Mouse (Mus musculus) heart, adult 18-20 months (tissue): ENCODE data around the gene Atn1. TPM values are rescaled to one million over a fixed set of nuclear protein-coding genes. Genes with fewer than 3 reads are reported as not detected.
"Not testable (repeated sequence)": the region's sequence is repeated elsewhere in the genome, so short reads cannot be mapped to it uniquely, and the experiment has no call there.

Experiments used
- DNase-seq, 2 experiments: peaks; one replicate each; pipeline ENCODE4 v3.0.0; 2021 to 2022; ENCODE audit warnings: mixed read lengths in 1 of 2
- long read RNA-seq, 2 experiments: library from polyadenylated mRNA; stranded (forward); transcript quantifications; one replicate each; pipeline ENCODE4 v2.0.0; 2021
- total RNA-seq, 2 experiments: library from RNA; stranded (reverse); gene quantifications; 2 replicates each; pipeline ENCODE4 v1.2.3; 2021

Gene Atn1
- total RNA-seq = 10 to 100 TPM; 41.1 to 46.9 TPM
- long read RNA-seq, experiment 1 = 0 reads
- long read RNA-seq, experiment 2, partial matches to known transcripts = 1 of 2 reads
- long read RNA-seq, experiment 2, other reads (novel, unspliced or antisense) = 1 of 2 reads

DNA sequence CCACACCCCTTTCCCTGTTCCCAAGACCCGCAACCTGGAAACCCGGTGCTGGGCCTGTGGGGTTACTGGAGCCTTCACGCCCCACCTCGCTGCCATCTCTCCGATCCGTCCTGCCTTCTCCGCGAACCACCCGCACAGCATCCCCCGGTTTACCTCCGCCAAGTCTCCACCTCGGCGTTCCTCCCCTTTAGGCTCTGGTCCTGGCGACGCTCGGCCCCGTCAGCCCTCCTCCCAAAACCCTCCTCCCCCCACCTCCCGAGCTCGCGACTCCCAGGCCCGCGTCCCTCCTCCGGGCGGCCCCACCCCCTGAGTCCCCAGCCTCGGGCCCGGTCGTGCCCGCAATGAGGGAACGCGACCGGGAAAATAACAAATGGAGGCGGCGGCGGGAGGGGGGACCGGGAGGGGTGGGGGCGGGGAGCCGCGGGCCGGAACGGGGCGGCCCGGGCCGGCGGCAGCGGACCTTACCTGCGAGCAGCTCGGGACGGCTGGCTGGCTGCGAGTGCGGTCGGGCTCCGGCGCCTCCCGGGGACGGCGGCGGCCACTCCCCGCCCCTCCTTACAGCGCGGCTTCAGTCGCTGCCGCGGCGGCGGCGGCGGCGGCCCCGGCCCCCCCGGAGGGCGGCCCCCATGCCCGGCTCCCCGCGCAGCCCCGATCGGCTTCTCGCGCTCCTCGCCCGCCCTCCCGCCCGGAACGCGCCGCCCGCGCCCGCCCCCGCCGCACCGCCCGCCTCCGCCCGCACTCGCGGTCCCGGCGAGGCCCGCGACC, at the start of gene Atn1, which contains the start of gene Gm45234:
Gene Atn1, minus strand, starts transcription at position 694 of the 765 bp plus-strand sequence.
Gene Gm45234, minus strand, starts transcription at position 191 of the 765 bp plus-strand sequence.
- DNase-seq = peak; percentile 81 to 87

DNA sequence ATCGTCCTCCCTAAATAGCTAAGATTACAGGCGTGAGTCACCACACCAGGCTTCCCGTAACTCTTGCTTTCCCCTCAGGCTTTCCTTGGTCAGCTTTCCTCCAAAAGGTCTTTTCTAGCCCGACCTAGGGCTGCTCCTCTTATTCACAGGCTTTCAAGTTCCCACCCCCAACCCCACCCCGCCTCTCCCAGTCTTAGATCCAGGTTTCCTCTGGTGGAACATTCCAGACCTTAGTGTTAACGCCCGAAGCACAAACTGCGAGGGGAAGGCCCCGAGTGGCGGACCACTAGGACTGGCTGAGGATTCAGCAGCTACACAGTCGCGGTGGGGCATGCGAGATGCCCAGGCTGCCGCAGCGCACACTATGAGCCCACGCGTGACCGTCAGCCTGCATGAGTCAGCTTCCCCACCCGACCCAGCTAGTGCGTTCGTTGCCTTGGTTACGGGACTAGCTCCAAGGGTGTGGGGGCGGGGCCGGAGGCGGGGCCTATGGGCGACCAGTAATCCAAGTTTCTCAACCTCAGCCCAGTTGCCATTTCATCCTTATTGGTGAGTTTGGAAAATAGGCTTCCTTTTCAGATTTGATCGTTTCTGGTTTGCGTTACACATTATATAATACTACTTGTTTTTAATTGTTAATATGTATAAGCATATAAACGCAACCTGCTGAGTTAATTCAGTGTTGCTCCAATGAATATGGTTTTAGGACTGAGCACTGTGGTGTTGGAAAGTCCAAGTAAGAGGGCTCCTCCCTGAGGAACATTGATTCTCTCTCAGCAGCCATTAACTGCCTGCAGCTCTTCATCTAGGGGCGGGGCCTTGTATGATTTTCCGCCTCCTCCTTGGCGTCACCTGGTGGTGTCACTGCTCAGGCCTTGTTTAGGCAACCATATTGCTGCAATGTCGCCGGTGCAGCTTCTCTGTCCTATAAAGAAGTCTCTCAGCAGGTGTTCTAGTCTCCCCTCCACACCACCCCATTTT, 49.3 kb upstream of the Atn1 start:
- peak; percentile 95 to 99 for DNase-seq

GRCm38 (mm10) chr6:124804341-124804740, 48.0 kb upstream of the Atn1 start:
- no peak for DNase-seq

DNA sequence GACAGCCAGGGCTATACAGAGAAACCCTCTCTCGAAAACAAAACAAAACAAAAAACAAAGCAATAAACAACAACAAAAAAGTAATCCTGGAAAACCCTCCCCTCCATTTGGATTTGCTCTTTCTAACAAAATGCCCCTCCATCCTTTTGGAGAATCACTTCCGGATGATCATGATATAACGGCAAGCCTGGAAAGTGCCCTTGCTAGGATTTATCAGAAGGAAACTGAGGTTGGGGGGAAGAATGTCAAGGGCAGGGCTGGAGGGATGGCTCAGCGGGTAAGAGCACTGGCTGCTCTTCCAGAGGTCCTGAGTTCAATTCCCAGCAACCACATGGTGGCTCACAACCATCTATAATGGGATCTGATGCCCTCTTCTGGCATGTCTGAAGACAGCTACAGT, 47.4 kb upstream of the Atn1 start:
- not testable (repeated sequence) for DNase-seq

GRCm38 (mm10) chr6:124803061-124803460, 46.7 kb upstream of the Atn1 start:
- DNase-seq = no peak

- not testable (repeated sequence) for DNase-seq
Observed at GRCm38 (mm10) chr6:124802400-124802799, 46.1 kb upstream of the Atn1 start.

DNA sequence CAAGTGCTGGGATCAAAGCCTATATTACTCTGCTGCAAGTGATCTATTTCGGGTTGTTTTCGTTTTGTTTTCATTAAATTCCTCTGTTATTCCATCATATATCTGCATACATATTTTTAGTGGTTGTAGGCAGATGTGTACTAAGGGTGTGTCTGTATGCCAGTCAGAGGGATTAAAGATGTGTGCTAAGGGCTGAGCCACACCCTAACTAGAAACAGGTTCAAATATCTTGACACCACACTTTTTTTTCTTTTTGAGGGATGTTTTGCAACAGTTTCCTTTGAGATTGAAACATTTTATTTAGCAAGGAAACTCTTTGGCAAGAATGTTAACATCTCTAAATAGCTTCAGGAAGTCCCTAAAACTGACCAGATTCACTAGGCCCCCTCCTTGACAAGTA, 39.9 kb upstream of the Atn1 start:
- no peak for DNase-seq

DNA sequence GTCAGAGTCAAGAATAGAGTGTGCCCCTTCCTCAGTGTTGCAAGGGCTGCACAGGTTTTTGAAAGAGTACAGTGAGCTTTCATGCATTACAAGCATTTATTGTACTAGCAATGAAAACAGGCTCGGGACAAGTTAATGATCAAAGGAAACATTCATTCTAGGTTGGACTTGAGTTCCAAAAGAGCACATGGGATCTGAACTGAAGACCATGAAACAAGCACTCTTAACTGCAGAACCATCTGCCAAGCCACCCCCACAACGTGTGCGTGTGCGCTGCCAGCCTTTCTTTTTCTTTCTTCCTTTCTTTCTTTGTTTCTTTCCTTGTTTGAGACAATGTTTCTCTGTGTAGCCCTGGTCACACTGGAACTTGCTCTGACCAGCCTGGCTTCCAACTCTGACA, 39.5 kb upstream of the Atn1 start:
- DNase-seq = no peak

- no peak for DNase-seq
Observed at GRCm38 (mm10) chr6:124791911-124792310, 35.6 kb upstream of the Atn1 start.

DNA sequence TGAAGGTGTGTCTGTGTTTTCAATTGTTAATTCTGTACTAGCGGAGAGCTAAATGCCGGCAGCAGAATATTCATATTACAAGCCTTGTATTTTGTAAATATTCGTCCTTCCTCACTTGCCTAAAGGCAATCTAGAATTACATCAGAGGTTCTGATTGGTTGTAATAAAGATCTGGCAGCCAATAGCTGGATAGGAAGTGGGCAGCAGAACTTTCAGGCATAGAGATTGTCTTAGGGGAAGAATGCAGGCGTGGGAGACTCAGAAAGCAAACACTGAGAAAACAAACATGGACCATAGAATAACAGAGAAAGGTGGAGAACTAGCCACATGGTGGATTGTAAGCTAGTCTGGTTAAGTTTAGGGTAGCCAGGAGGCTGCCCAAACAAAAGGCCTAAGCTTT, 33.8 kb upstream of the Atn1 start:
- DNase-seq = no peak

DNA sequence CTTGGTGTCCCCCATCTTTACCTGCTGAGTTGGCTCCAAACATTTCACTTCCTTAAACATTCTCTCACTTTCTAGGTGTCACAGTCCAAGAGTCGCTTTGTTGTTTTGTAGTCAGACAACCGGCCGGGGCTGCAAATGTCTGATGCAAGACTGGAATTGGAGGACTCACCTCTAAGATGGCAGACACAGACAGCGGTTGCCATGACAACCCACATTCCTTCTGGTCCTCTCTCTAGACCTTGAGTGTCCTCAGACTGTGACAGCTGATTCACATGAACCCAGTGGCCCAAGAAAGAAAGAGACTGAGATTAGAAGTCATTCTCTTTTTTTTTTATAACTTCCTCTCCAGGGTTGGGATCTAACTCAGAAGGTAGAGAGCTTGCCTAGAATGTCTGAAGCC, 33.2 kb upstream of the Atn1 start:
- no peak for DNase-seq

GRCm38 (mm10) chr6:124787722-124788121, 31.4 kb upstream of the Atn1 start:
- DNase-seq = no peak

- DNase-seq = no peak
Observed at GRCm38 (mm10) chr6:124786756-124787420, 30.6 kb upstream of the Atn1 start.

DNA sequence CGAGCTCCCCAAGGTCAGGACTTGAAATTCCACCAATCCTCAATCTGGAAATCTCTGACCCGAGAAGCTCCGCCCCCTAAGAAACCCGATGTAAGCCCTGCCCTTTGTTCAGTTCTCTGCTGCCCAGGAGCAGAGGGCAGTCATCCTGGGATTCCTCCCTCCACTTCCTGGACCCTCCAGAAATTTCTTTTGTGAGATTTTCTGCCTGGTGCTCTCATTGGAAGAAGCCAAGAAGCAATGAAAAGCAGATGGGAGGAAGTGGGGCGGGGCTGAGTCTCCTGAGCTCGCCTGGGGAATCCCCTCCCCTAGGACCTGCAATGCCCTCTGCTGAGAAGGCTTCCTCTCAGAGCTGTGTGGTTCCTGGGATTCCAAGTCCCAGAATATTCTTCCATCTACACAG, 26.1 kb upstream of the Atn1 start:
- peak; percentile 37 to 39 for DNase-seq

DNA sequence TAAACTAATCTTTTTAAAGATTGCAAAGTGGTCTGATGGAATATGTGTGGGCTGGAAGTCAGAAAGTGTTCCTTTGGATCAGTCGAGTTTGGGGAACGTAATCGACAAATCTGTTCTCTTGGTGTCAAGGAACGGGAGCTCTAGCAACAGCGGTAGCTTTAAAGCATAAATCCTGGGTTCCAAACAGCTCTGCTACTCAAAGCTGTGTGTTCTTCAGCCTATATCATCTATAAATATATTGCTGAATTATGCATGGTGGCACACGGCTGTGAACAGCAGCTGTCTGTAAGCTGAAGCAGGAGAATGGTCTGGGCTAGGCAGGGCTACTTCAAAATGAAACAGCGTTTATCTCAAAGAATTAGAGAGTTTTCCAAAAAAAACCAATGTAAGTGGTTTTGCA, 24.6 kb upstream of the Atn1 start:
- DNase-seq = no peak

DNA sequence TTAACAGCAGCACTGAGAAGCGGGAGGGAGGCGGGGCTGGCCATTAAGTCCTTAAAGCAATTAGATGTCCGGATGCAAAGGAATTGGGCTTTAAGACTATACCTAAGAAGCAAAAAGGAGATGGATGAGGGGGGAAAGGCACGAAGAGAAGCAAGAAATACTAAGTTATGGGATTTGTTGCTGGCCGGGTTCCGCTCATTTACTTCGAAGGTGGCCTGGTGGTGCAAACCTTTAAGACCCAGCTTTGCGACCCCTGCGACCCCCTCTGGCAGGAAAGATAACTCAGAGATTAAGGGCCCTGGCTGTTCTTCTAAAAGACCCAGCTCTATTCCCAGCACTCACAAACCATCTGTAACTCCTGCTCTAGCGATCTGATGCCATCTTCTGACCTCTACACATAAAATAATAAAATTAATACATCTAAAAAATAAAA, 23.7 kb upstream of the Atn1 start:
- no peak for DNase-seq

DNA sequence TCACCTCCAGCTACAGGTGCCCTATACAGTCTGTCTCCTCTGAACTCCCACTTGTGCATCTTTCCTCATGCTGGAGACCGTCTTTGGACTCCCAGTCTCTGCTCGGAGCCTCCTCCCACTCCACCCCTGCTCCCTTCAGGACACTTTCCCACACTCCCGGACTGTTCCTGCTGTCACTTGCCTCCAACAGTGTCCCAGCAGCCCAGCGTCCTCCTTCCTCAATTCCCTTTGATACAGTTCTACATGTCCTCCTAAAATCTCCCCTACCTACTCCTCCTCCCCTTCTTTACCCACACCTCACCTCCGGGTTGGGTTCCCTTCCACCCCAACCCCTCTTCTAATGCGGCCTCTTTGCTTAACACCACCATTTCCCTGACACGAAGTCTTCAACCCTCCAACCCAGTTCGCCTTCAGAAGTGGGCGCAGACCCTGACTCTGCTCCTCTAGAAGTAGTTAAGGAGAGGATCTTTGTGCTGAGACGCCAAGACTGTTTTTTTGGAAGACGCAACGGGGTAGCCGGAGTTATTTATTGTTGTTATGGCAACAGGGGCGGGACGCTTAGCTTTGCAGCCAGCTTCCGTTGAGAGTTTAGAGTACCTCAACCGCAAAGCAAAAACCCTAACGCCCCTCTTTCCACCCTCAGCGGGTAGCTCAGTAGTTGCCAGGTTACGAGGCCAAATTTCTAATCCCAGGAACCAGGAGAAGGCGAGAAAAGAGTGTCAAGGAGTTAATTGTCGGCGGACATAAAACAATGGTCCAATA, 23.1 kb upstream of the Atn1 start, which contains the start of gene Lrrc23:
Gene Lrrc23, minus strand, starts transcription at position 506 of the 762 bp plus-strand sequence.
- peak; percentile 61 to 74 for DNase-seq

- DNase-seq = no peak
Observed at GRCm38 (mm10) chr6:124770511-124770910, 14.2 kb upstream of the Atn1 start.

GRCm38 (mm10) chr6:124770013-124770412, 13.7 kb upstream of the Atn1 start:
- DNase-seq = no peak

GRCm38 (mm10) chr6:124769101-124769765, 12.9 kb upstream of the Atn1 start, which contains the start of gene Eno2:
TSS of gene Eno2 (minus strand) at chr6:124769673.
- DNase-seq = peak in 1 of 2 experiments; percentile 44

- DNase-seq = no peak
Observed at GRCm38 (mm10) chr6:124768704-124769044, 12.3 kb upstream of the Atn1 start.
